Mouse (Mus musculus): ENCODE data around the gene Vcl. TPM values are rescaled to one million over a fixed set of nuclear protein-coding genes. Genes with fewer than 3 reads are reported as not detected.
A peak's percentile ranks its signal among the peaks of the same experiment; 100 is the strongest.

Gene Vcl
- polyA plus RNA-seq, 1 experiment from 2014 or later: 78.8 TPM

- Histone ChIP-seq H3K27ac (ENCODE audit: low read depth, low read length) (peak overlapping the region; percentile 93), H3K4me1 (ENCODE audit: control insufficient read depth, insufficient read depth, low read length) (peaks cover 12% of the 10 kb centered on the region; the same call in 1 of the 2 replicates), H3K9me3 (replicated peaks; ENCODE audit: control insufficient read depth, low read length) (no peaks in the 10 kb centered on the region), H3K4me3 (ENCODE audit: low read depth, low read length) (peak overlapping the region; percentile 86), H3K27me3 (ENCODE audit: control insufficient read depth, insufficient read depth, low read length) (no peaks in the 10 kb centered on the region), H3K4me2 (peak overlapping the region; percentile 93), H3K36me3 (ENCODE audit: control insufficient read depth, insufficient read depth, low read length) (no peaks in the 10 kb centered on the region; the same call in 1 of the 2 replicates), H3K9ac (ENCODE audit: low read depth, low read length) (peak overlapping the region; percentile 89)
- no peak for ATAC-seq (replicated peaks; ENCODE audit: insufficient number of reproducible peaks, low FRiP score, low TSS enrichment)
- 5% methylated on average over 8 of the region's 8 CpGs for WGBS (ENCODE audit: insufficient replicate concordance)
Measured at GRCm38 (mm10) chr14:21053151-21053550, 124.0 kb downstream of the Vcl start.

GRCm38 (mm10) chr14:21053586-21053985 is 124.4 kb downstream of the Vcl start:
- Histone ChIP-seq H3K4me2 (peak overlapping the region; percentile 93), H3K9ac (ENCODE audit: low read depth, low read length) (no peak overlapping the region), H3K4me1 (ENCODE audit: control insufficient read depth, insufficient read depth, low read length) (peaks cover 12% of the 10 kb centered on the region; the same call in 1 of the 2 replicates), H3K4me3 (ENCODE audit: low read depth, low read length) (peak overlapping the region; percentile 86), H3K27ac (ENCODE audit: low read depth, low read length) (no peak overlapping the region; the same call in 1 of the 2 replicates), H3K36me3 (ENCODE audit: control insufficient read depth, insufficient read depth, low read length) (no peaks in the 10 kb centered on the region; the same call in 1 of the 2 replicates), H3K9me3 (replicated peaks; ENCODE audit: control insufficient read depth, low read length) (no peaks in the 10 kb centered on the region), H3K27me3 (ENCODE audit: control insufficient read depth, insufficient read depth, low read length) (no peaks in the 10 kb centered on the region)
- 44% methylated on average over 7 of the region's 7 CpGs for WGBS (ENCODE audit: insufficient replicate concordance)
- ATAC-seq (replicated peaks; ENCODE audit: insufficient number of reproducible peaks, low FRiP score, low TSS enrichment): no peak

GRCm38 (mm10) chr14:21058972-21059371 is 129.8 kb downstream of the Vcl start:
- no peak overlapping the region for H3K27ac ChIP-seq (ENCODE audit: low read depth, low read length)
- H3K27me3 ChIP-seq (ENCODE audit: control insufficient read depth, insufficient read depth, low read length): no peaks in the 10 kb centered on the region
- H3K4me2 ChIP-seq: no peak overlapping the region
- H3K9me3 ChIP-seq (replicated peaks; ENCODE audit: control insufficient read depth, low read length): no peaks in the 10 kb centered on the region
- no peak for ATAC-seq (replicated peaks; ENCODE audit: insufficient number of reproducible peaks, low FRiP score, low TSS enrichment)
- H3K4me1 ChIP-seq (ENCODE audit: control insufficient read depth, insufficient read depth, low read length): peaks cover 7% of the 10 kb centered on the region; the same call in 1 of the 2 replicates
- H3K36me3 ChIP-seq (ENCODE audit: control insufficient read depth, insufficient read depth, low read length): no peaks in the 10 kb centered on the region; the same call in 1 of the 2 replicates
- no peak overlapping the region for H3K9ac ChIP-seq (ENCODE audit: low read depth, low read length)
- 84% methylated on average over 2 of the region's 2 CpGs for WGBS (ENCODE audit: insufficient replicate concordance)
- H3K4me3 ChIP-seq (ENCODE audit: low read depth, low read length): no peak overlapping the region

- peaks cover 18% of the 10 kb centered on the region for H3K4me1 ChIP-seq (ENCODE audit: control insufficient read depth, insufficient read depth, low read length)
- H3K4me3 ChIP-seq (ENCODE audit: low read depth, low read length): no peak overlapping the region
- H3K36me3 ChIP-seq (ENCODE audit: control insufficient read depth, insufficient read depth, low read length): no peaks in the 10 kb centered on the region
- no peak for ATAC-seq (replicated peaks; ENCODE audit: insufficient number of reproducible peaks, low FRiP score, low TSS enrichment)
- no peak overlapping the region for H3K27ac ChIP-seq (ENCODE audit: low read depth, low read length)
- no peak overlapping the region for H3K9ac ChIP-seq (ENCODE audit: low read depth, low read length)
- H3K4me2 ChIP-seq: no peak overlapping the region
- no peaks in the 10 kb centered on the region for H3K27me3 ChIP-seq (ENCODE audit: control insufficient read depth, insufficient read depth, low read length)
- H3K9me3 ChIP-seq (replicated peaks; ENCODE audit: control insufficient read depth, low read length): no peaks in the 10 kb centered on the region
- 62% methylated on average over 5 of the region's 5 CpGs for WGBS (ENCODE audit: insufficient replicate concordance)
Measured at GRCm38 (mm10) chr14:21062766-21063513, 133.7 kb downstream of the Vcl start.

- Histone ChIP-seq H3K4me1 (ENCODE audit: control insufficient read depth, insufficient read depth, low read length) (peaks cover 18% of the 10 kb centered on the region), H3K9me3 (replicated peaks; ENCODE audit: control insufficient read depth, low read length) (no peaks in the 10 kb centered on the region), H3K27ac (ENCODE audit: low read depth, low read length) (no peak overlapping the region), H3K4me3 (ENCODE audit: low read depth, low read length) (no peak overlapping the region), H3K4me2 (no peak overlapping the region), H3K36me3 (ENCODE audit: control insufficient read depth, insufficient read depth, low read length) (no peaks in the 10 kb centered on the region), H3K27me3 (ENCODE audit: control insufficient read depth, insufficient read depth, low read length) (no peaks in the 10 kb centered on the region), H3K9ac (ENCODE audit: low read depth, low read length) (no peak overlapping the region)
- 23% methylated on average over 1 of the region's 1 CpGs for WGBS (ENCODE audit: insufficient replicate concordance)
- no peak for ATAC-seq (replicated peaks; ENCODE audit: insufficient number of reproducible peaks, low FRiP score, low TSS enrichment)
Measured at GRCm38 (mm10) chr14:21064321-21064720, 135.1 kb downstream of the Vcl start.

- peaks cover 24% of the 10 kb centered on the region for H3K4me1 ChIP-seq (ENCODE audit: control insufficient read depth, insufficient read depth, low read length)
- H3K36me3 ChIP-seq (ENCODE audit: control insufficient read depth, insufficient read depth, low read length): no peaks in the 10 kb centered on the region
- no peaks in the 10 kb centered on the region for H3K27me3 ChIP-seq (ENCODE audit: control insufficient read depth, insufficient read depth, low read length)
- H3K9ac ChIP-seq (ENCODE audit: low read depth, low read length): 0 out of 2 replicates have a peak overlapping the region, but pooled peaks have one; percentile 2
- H3K4me2 ChIP-seq: peak overlapping the region; percentile 19; the same call in 1 of the 2 replicates
- no peak for ATAC-seq (replicated peaks; ENCODE audit: insufficient number of reproducible peaks, low FRiP score, low TSS enrichment)
- peak overlapping the region; percentile 75; the same call in 1 of the 2 replicates for H3K27ac ChIP-seq (ENCODE audit: low read depth, low read length)
- 18% methylated on average over 8 of the region's 8 CpGs for WGBS (ENCODE audit: insufficient replicate concordance)
- no peaks in the 10 kb centered on the region for H3K9me3 ChIP-seq (replicated peaks; ENCODE audit: control insufficient read depth, low read length)
- no peak overlapping the region for H3K4me3 ChIP-seq (ENCODE audit: low read depth, low read length)
Measured at GRCm38 (mm10) chr14:21065490-21066162, 136.4 kb downstream of the Vcl start.

GRCm38 (mm10) chr14:21069594-21069993 is 140.4 kb downstream of the Vcl start:
- Histone ChIP-seq H3K4me2 (no peak overlapping the region), H3K9me3 (replicated peaks; ENCODE audit: control insufficient read depth, low read length) (no peaks in the 10 kb centered on the region), H3K27ac (ENCODE audit: low read depth, low read length) (no peak overlapping the region), H3K4me1 (ENCODE audit: control insufficient read depth, insufficient read depth, low read length) (peaks cover 31% of the 10 kb centered on the region), H3K36me3 (ENCODE audit: control insufficient read depth, insufficient read depth, low read length) (no peaks in the 10 kb centered on the region), H3K4me3 (ENCODE audit: low read depth, low read length) (no peak overlapping the region), H3K27me3 (ENCODE audit: control insufficient read depth, insufficient read depth, low read length) (no peaks in the 10 kb centered on the region), H3K9ac (ENCODE audit: low read depth, low read length) (no peak overlapping the region)
- 80% methylated on average over 5 of the region's 5 CpGs for WGBS (ENCODE audit: insufficient replicate concordance)
- ATAC-seq (replicated peaks; ENCODE audit: insufficient number of reproducible peaks, low FRiP score, low TSS enrichment): no peak

- peak overlapping the region; percentile 65 for H3K27ac ChIP-seq (ENCODE audit: low read depth, low read length)
- peak overlapping the region; percentile 82 for H3K4me2 ChIP-seq
- WGBS (ENCODE audit: insufficient replicate concordance): 10% methylated on average over 3 of the region's 3 CpGs
- H3K4me3 ChIP-seq (ENCODE audit: low read depth, low read length): no peak overlapping the region
- no peaks in the 10 kb centered on the region for H3K36me3 ChIP-seq (ENCODE audit: control insufficient read depth, insufficient read depth, low read length)
- peaks cover 36% of the 10 kb centered on the region for H3K4me1 ChIP-seq (ENCODE audit: control insufficient read depth, insufficient read depth, low read length)
- H3K27me3 ChIP-seq (ENCODE audit: control insufficient read depth, insufficient read depth, low read length): no peaks in the 10 kb centered on the region
- peak; percentile 60 for ATAC-seq (replicated peaks; ENCODE audit: insufficient number of reproducible peaks, low FRiP score, low TSS enrichment)
- H3K9ac ChIP-seq (ENCODE audit: low read depth, low read length): no peak overlapping the region; the same call in 1 of the 2 replicates
- no peaks in the 10 kb centered on the region for H3K9me3 ChIP-seq (replicated peaks; ENCODE audit: control insufficient read depth, low read length)
Measured at GRCm38 (mm10) chr14:21073981-21074380, 144.8 kb downstream of the Vcl start.
